In the genomic region with DNA sequence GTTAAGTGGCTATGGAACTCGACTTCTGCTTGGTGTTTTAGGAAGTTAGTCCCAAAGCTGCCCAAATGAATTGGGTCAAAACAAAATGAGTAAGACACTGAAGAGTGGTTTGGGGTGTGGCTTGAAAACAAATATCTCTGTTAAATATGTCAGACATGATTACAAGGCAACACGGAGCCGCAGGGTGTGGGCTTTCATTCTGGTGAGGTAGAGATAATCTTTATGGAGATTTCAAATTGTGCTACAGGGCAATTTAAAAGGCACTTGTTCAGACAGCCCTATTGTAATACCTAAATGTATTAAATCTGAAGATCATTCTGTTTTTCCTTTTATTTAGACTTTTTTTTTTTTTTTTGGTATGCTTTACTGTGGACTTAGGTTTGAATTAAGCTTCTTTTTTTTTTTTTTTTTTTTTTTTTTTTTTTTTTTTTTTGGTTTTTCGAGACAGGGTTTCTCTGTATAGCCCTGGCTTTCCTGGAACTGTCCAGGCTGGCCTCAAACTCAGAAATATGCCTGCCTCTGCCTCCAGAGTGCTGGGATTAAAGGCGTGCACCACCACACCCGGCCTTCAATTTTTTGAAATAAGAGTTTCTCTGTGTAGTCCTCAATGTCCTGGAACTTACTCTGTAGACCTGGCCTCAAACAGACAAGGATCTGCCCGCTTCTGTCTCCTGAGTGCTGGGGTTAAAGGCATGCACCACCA, we compare ENCODE assay signal across 20 mouse cellular contexts. TPM values are rescaled to one million over a fixed set of nuclear protein-coding genes. Genes with fewer than 3 reads are reported as not detected.
A peak's percentile ranks its signal among the peaks of the same experiment; 100 is the strongest.
DNase-seq lines count a peak whose midpoint lies in the region; ATAC-seq and TF ChIP-seq lines count a peak whose summit lies in the region.
"Had no signal": no experiment of that assay in that cellular context is flagged by ENCODE, and none has a peak within 500 bp of the region (broad histone marks: within the 10 kb centered on the region; RNA-seq: fewer than 3 reads in every experiment).

No protein-coding gene starts in this region.

- no peak overlapping the region for H3K4me3 ChIP-seq in heart, embryonic 10.5 days
- H3K4me3 ChIP-seq in liver, embryonic 12.5 days = no peak overlapping the region
- H3K4me3 ChIP-seq in stomach, postnatal 0 days (ENCODE audit: low read depth, low read length) = no peak overlapping the region
- H3K4me3 ChIP-seq: embryonic facial prominence, embryonic 12.5 days; forebrain, embryonic 10.5 days; limb, embryonic 12.5 days had no signal

- no peaks in the 10 kb centered on the region for H3K4me1 ChIP-seq in heart, embryonic 10.5 days
- H3K4me1 ChIP-seq in liver, embryonic 12.5 days = peaks cover 59% of the 10 kb centered on the region
- no peaks in the 10 kb centered on the region for H3K4me1 ChIP-seq in stomach, postnatal 0 days (replicated peaks; ENCODE audit: control insufficient read depth, insufficient read depth)
- H3K4me1 ChIP-seq: embryonic facial prominence, embryonic 12.5 days; forebrain, embryonic 10.5 days; limb, embryonic 12.5 days had no signal

- TF ChIP-seq CTCF in stomach, postnatal 0 days (IDR thresholded peaks at IDR 0.05; ENCODE audit: low read depth) = no peak

- H3K27me3 ChIP-seq in heart, embryonic 10.5 days (ENCODE audit: insufficient read depth, poor library complexity, severe bottlenecking) = no peaks in the 10 kb centered on the region
- 0 out of 2 replicates have a peak, but pooled peaks cover 6% of the 10 kb centered on the region for H3K27me3 ChIP-seq in liver, embryonic 12.5 days (replicated peaks)
- no peaks in the 10 kb centered on the region for H3K27me3 ChIP-seq in stomach, postnatal 0 days (ENCODE audit: control insufficient read depth, insufficient read depth, low read length)
- H3K27me3 ChIP-seq: embryonic facial prominence, embryonic 12.5 days had no signal

- no peak overlapping the region for H3K27ac ChIP-seq in heart, embryonic 10.5 days
- H3K27ac ChIP-seq in liver, embryonic 12.5 days = peak overlapping the region; percentile 88
- H3K27ac ChIP-seq in stomach, postnatal 0 days (replicated peaks) = no peak overlapping the region
- H3K27ac ChIP-seq: embryonic facial prominence, embryonic 12.5 days; forebrain, embryonic 10.5 days; hindbrain, postnatal 0 days; limb, embryonic 12.5 days had no signal

- peak overlapping the region; percentile 50 for H3K4me2 ChIP-seq in liver, embryonic 12.5 days
- H3K4me2 ChIP-seq in stomach, postnatal 0 days (replicated peaks; ENCODE audit: low read depth) = no peak overlapping the region
- H3K4me2 ChIP-seq: embryonic facial prominence, embryonic 12.5 days; limb, embryonic 12.5 days had no signal

- peak; percentile 91 for ATAC-seq in liver, embryonic 12.5 days
- ATAC-seq in megakaryocyte-erythroid progenitor cell, adult 5-6 weeks (replicated peaks; ENCODE audit: low FRiP score, low TSS enrichment, poor library complexity, severe bottlenecking) = peak; percentile 98
- ATAC-seq in stomach, postnatal 0 days (ENCODE audit: low FRiP score, low TSS enrichment) = no peak
- ATAC-seq: hindbrain, postnatal 0 days; midbrain, embryonic 16.5 days had no signal

- H3K9me3 ChIP-seq in heart, embryonic 10.5 days = no peaks in the 10 kb centered on the region
- H3K9me3 ChIP-seq in liver, embryonic 12.5 days (replicated peaks) = 0 out of 2 replicates have a peak, but pooled peaks cover 5% of the 10 kb centered on the region
- H3K9me3 ChIP-seq in stomach, postnatal 0 days (ENCODE audit: control insufficient read depth, low read length) = no peaks in the 10 kb centered on the region
- H3K9me3 ChIP-seq: embryonic facial prominence, embryonic 12.5 days; forebrain, embryonic 10.5 days; limb, embryonic 12.5 days had no signal

- intact Hi-C loops in heart, postnatal 10 days (cut with DNase I) = no loop called here

- TF ChIP-seq EP300 in stomach, postnatal 0 days (optimal IDR thresholded peaks at IDR 0.05) = no peak

- no peaks in the 10 kb centered on the region for H3K36me3 ChIP-seq in heart, embryonic 10.5 days
- no peaks in the 10 kb centered on the region for H3K36me3 ChIP-seq in liver, embryonic 12.5 days
- H3K36me3 ChIP-seq in stomach, postnatal 0 days (ENCODE audit: control insufficient read depth, insufficient read depth, low read length) = no peaks in the 10 kb centered on the region
- H3K36me3 ChIP-seq: embryonic facial prominence, embryonic 12.5 days; forebrain, embryonic 10.5 days; limb, embryonic 12.5 days had no signal

- no peak overlapping the region for H3K9ac ChIP-seq in liver, embryonic 12.5 days
- no peak overlapping the region for H3K9ac ChIP-seq in stomach, postnatal 0 days (ENCODE audit: low read length)
- H3K9ac ChIP-seq: embryonic facial prominence, embryonic 12.5 days; limb, embryonic 12.5 days had no signal

- peak; percentile 78 for DNase-seq in heart, embryonic 10.5 days (ENCODE audit: low spot score)
- no peak for DNase-seq in heart, postnatal 10 days
- peak; percentile 72 for DNase-seq in c-Kit-positive CD71-positive TER-119-negative erythroid progenitor cells, embryonic 14.5 days (ENCODE audit: low read depth)
- no peak for DNase-seq in layer of hippocampus, postnatal 25 days (ENCODE audit: extremely low spot score in 1 of 2, low spot score in 1 of 2)
- no peak for DNase-seq in stomach, postnatal 0 days (ENCODE audit: low spot score)
- DNase-seq in gastrocnemius, postnatal 10 days = no peak
- DNase-seq: cerebellum, adult 11-12 months; cerebellum, postnatal 36 days; gastrocnemius, postnatal 25 days; heart, postnatal 4 days; kidney, adult 11 months; kidney, postnatal 10 days; right cerebral cortex, adult 18-20 months had no signal

- 68% methylated on average over 7 of the region's 7 CpGs for WGBS in heart, embryonic 10.5 days
- WGBS in liver, embryonic 12.5 days (ENCODE audit: insufficient replicate concordance) = 22% methylated on average over 7 of the region's 7 CpGs
- 71% methylated on average over 7 of the region's 7 CpGs for WGBS in stomach, postnatal 0 days

RNA-seq across cellular contexts. Expression of gene Eif3a, which starts 9.6 kb away (rescaled TPM):
- polyA plus RNA-seq in heart, embryonic 10.5 days (2016; fragmentation: Nextera tagmentation; extraction: Ambion mirVana) = 135 and 153 TPM in 2 replicates
- total RNA-seq in heart, postnatal 10 days (2021) = 100 to 1,000 TPM; 122 to 124 TPM
- polyA plus RNA-seq in liver, embryonic 12.5 days (2016; fragmentation: Nextera tagmentation; extraction: Ambion mirVana) = 131 and 132 TPM in 2 replicates
- total RNA-seq in megakaryocyte-erythroid progenitor cell, adult 5-6 weeks (2014; fragmentation: Nextera tagmentation) = 344 and 346 TPM in 2 replicates
- 570 and 597 TPM in 2 replicates for total RNA-seq in megakaryocyte-erythroid progenitor cell, adult 5-6 weeks (2017)
- 100 to 1,000 TPM in 1 of 2 experiments, 10 to 100 TPM in 1; 88.6 to 103 TPM for total RNA-seq in layer of hippocampus, postnatal 25 days (2021)
- polyA plus RNA-seq in stomach, postnatal 0 days (2015; fragmentation: Nextera tagmentation; extraction: Ambion mirVana) = 54.9 and 60.1 TPM in 2 replicates
- 100 to 1,000 TPM in 1 of 2 experiments, 10 to 100 TPM in 1; 96.2 to 105 TPM for total RNA-seq in gastrocnemius, postnatal 10 days (2021)

RNA-seq across cellular contexts. Expression of gene Fam45a, which starts 11.4 kb away (rescaled TPM):
- 28.5 and 30.6 TPM in 2 replicates for polyA plus RNA-seq in heart, embryonic 10.5 days (2016; fragmentation: Nextera tagmentation; extraction: Ambion mirVana)
- 10 to 100 TPM; 17.5 to 19.2 TPM for total RNA-seq in heart, postnatal 10 days (2021)
- polyA plus RNA-seq in liver, embryonic 12.5 days (2016; fragmentation: Nextera tagmentation; extraction: Ambion mirVana) = 25.4 and 25.7 TPM in 2 replicates
- 27.2 and 27.6 TPM in 2 replicates for total RNA-seq in megakaryocyte-erythroid progenitor cell, adult 5-6 weeks (2014; fragmentation: Nextera tagmentation)
- total RNA-seq in megakaryocyte-erythroid progenitor cell, adult 5-6 weeks (2017) = 22.0 and 38.4 TPM in 2 replicates
- total RNA-seq in layer of hippocampus, postnatal 25 days (2021) = 10 to 100 TPM; 40.3 to 47.3 TPM
- 23.6 and 24.5 TPM in 2 replicates for polyA plus RNA-seq in stomach, postnatal 0 days (2015; fragmentation: Nextera tagmentation; extraction: Ambion mirVana)
- total RNA-seq in gastrocnemius, postnatal 10 days (2021) = 10 to 100 TPM; 15.2 to 20.1 TPM

RNA-seq across cellular contexts. Expression of gene Nanos1, which starts 44.2 kb away (rescaled TPM):
- polyA plus RNA-seq in heart, embryonic 10.5 days (2016; fragmentation: Nextera tagmentation; extraction: Ambion mirVana) = 1.1 and 1.2 TPM in 2 replicates
- under 1 TPM; 0.45 TPM for total RNA-seq in heart, postnatal 10 days (2021)
- polyA plus RNA-seq in liver, embryonic 12.5 days (2016; fragmentation: Nextera tagmentation; extraction: Ambion mirVana) = 1.3 and 1.6 TPM in 2 replicates
- 1.2 and 2.5 TPM in 2 replicates for total RNA-seq in megakaryocyte-erythroid progenitor cell, adult 5-6 weeks (2014; fragmentation: Nextera tagmentation)
- total RNA-seq in megakaryocyte-erythroid progenitor cell, adult 5-6 weeks (2017) = 1.2 and 1.5 TPM in 2 replicates
- 10 to 100 TPM; 16.8 to 17.4 TPM for total RNA-seq in layer of hippocampus, postnatal 25 days (2021)
- 0.71 and 0.81 TPM in 2 replicates for polyA plus RNA-seq in stomach, postnatal 0 days (2015; fragmentation: Nextera tagmentation; extraction: Ambion mirVana)
- total RNA-seq in gastrocnemius, postnatal 10 days (2021) = under 1 TPM; 0.38 to 0.45 TPM

Comparison
In these comparisons a context has a peak if more than half of its experiments do, and no peak if none do; other contexts are left out.
1. DNase-seq: peak in heart, embryonic 10.5 days (single experiment) and c-Kit-positive CD71-positive TER-119-negative erythroid progenitor cells, embryonic 14.5 days (single experiment); none in heart, postnatal 10 days (0 of 2), layer of hippocampus, postnatal 25 days (0 of 2), stomach, postnatal 0 days (single experiment) and gastrocnemius, postnatal 10 days (single experiment).
2. RNA of gene Nanos1, which starts 44.2 kb away (total RNA-seq): 16.8 to 17.4 TPM in layer of hippocampus, postnatal 25 days; 1.2 to 2.5 TPM in megakaryocyte-erythroid progenitor cell, adult 5-6 weeks, 0.45 TPM in heart, postnatal 10 days and 0.38 to 0.45 TPM in gastrocnemius, postnatal 10 days; every median in the first group is over 4 times any median in the second.